Mouse (Mus musculus) kidney, embryonic 16.5 days (tissue): ENCODE data around the gene Crebbp. TPM values are rescaled to one million over a fixed set of nuclear protein-coding genes. Genes with fewer than 3 reads are reported as not detected.

Source experiments
- ATAC-seq: fragments of 200-750 bp; cut with Nextera tagmentation; 2 replicates; pipeline ENCODE4 v1.8.0; 2017; ENCODE audit warnings: moderate TSS enrichment; ENCODE audit not compliant: low FRiP score, low TSS enrichment
- H3K27ac ChIP-seq: fragments of 300-500 bp; sonication (generic); 2 replicates; pipeline ENCODE4 v1.5.1; 2014; ENCODE audit warnings: low read length
- H3K27me3 ChIP-seq: fragments of 300-500 bp; sonication (generic); 2 replicates; pipeline ENCODE4 v1.6.1; 2014; ENCODE audit warnings: low read length, control low read depth, mixed read lengths; ENCODE audit not compliant: insufficient read depth
- H3K36me3 ChIP-seq: fragments of 300-500 bp; sonication (generic); 2 replicates; pipeline ENCODE4 v1.6.1; 2014; ENCODE audit warnings: low read length, control low read depth, mixed read lengths; ENCODE audit not compliant: insufficient read depth
- H3K4me1 ChIP-seq: fragments of 300-500 bp; sonication (generic); 2 replicates; pipeline ENCODE4 v1.6.1; 2014; ENCODE audit warnings: low read length, control low read depth, mixed read lengths; ENCODE audit not compliant: insufficient read depth
- H3K4me2 ChIP-seq: fragments of 300-500 bp; sonication (generic); replicated peaks from 2 replicates; pipeline ENCODE4 v1.6.1; 2014; ENCODE audit warnings: low read depth, low read length
- H3K4me3 ChIP-seq: fragments of 300-500 bp; sonication (generic); 2 replicates; pipeline ENCODE4 v1.5.1; 2014; ENCODE audit warnings: mild to moderate bottlenecking, low read length
- H3K9ac ChIP-seq: fragments of 300-500 bp; sonication (generic); replicated peaks from 2 replicates; pipeline ENCODE4 v1.6.1; 2014; ENCODE audit warnings: low read length
- H3K9me3 ChIP-seq: fragments of 300-500 bp; sonication (generic); 2 replicates; pipeline ENCODE4 v1.6.1; 2016; ENCODE audit warnings: low read length, control low read depth
- WGBS: fragments of 180-500 bp; shearing (Covaris S2); extraction: QIAGEN DNeasy Blood & Tissue Kit; methylation state at CpG from one replicate; pipeline ENCODE4 v1.1.7; 2014; 5-methylcytosine and 5-hydroxymethylcytosine counted together
- polyA plus RNA-seq: library from polyadenylated mRNA; unstranded; fragments of >200 nt; fragmentation: Nextera tagmentation; extraction: Ambion mirVana; gene quantifications from 2 replicates; pipeline ENCODE4 v1.2.1, GENCODE M21; 2015

Gene Crebbp
- polyA plus RNA-seq, 1 experiment from 2014 or later = 31.2 TPM

DNA sequence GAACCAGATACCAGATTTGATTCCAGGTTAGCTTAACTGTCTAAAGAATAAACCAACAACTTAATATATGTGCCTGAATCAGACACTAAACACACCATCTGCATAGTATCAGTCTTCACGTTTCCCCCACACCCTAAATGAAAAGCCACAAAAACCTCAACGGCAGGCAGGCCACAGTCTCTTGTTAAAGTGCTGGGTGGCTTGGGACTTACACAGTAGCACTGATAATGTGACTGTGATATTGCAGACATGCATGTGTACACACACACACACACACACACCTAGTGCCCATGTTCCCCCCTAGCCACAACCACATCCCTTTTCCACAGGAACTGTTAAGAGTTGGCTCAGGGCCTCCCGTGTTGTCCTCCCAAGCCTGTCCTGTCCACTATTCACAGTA is 139.0 kb downstream of the Crebbp start:
- ATAC-seq = no peak
- Histone ChIP-seq H3K9ac (no peak overlapping the region), H3K4me2 (no peak overlapping the region), H3K4me1 (peaks cover 26% of the 10 kb centered on the region), H3K36me3 (no peaks in the 10 kb centered on the region), H3K9me3 (no peaks in the 10 kb centered on the region), H3K27me3 (no peaks in the 10 kb centered on the region), H3K4me3 (no peak overlapping the region), H3K27ac (no peak overlapping the region)
- WGBS = 84% methylated on average over 3 of the region's 3 CpGs

DNA sequence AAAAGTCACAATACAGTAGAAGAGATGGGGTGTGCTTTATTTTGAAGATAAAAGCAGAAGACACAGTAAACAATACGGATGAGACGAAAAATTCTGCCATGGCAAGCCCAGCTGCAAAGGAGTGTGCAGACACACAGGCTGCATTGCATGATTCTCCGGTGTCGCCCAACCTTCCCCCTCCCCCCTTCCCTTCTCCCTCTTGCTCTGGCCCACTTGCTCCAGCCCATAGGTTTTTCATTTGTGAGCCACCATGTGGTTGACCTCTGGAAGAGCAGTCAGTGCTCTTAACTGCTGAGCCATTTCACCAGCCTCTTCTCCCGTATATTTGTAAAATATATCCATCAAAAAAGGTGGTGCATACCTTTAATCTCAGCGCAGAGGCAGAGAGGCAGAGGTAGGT is 139.5 kb downstream of the Crebbp start:
- Histone ChIP-seq H3K9ac (no peak overlapping the region), H3K4me3 (no peak overlapping the region), H3K9me3 (no peaks in the 10 kb centered on the region), H3K36me3 (no peaks in the 10 kb centered on the region), H3K4me1 (peaks cover 26% of the 10 kb centered on the region), H3K4me2 (no peak overlapping the region), H3K27ac (no peak overlapping the region), H3K27me3 (no peaks in the 10 kb centered on the region)
- 46% methylated on average over 6 of the region's 6 CpGs for WGBS
- no peak for ATAC-seq

DNA sequence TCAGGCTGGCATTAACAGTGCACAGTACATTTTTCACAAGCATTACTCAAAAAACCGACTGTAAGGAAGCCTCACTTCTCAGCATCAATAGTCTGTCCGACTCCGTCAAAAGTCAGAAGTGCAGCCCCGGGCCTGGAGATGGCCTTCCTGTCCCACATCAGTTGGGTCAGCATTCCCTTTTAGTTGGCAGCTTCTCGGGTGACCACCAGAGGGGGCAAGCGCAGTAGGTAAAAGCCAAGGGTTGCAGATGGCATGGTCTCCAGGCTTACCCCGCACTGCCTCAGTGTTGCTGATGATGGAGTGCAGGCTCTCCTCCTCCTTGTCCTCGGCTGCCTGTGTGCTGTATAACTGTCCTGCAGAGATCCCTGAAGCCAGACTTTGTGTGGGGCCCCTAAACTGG is 145.2 kb downstream of the Crebbp start:
- WGBS = 47% methylated on average over 8 of the region's 8 CpGs
- no peaks in the 10 kb centered on the region for H3K4me1 ChIP-seq
- H3K27me3 ChIP-seq = no peaks in the 10 kb centered on the region
- no peak overlapping the region for H3K27ac ChIP-seq
- H3K36me3 ChIP-seq = peaks cover 41% of the 10 kb centered on the region
- no peak overlapping the region for H3K4me2 ChIP-seq
- ATAC-seq = peak; percentile 70; the same call in 1 of the 2 replicates
- no peak overlapping the region for H3K9ac ChIP-seq
- no peaks in the 10 kb centered on the region for H3K9me3 ChIP-seq
- no peak overlapping the region for H3K4me3 ChIP-seq

DNA sequence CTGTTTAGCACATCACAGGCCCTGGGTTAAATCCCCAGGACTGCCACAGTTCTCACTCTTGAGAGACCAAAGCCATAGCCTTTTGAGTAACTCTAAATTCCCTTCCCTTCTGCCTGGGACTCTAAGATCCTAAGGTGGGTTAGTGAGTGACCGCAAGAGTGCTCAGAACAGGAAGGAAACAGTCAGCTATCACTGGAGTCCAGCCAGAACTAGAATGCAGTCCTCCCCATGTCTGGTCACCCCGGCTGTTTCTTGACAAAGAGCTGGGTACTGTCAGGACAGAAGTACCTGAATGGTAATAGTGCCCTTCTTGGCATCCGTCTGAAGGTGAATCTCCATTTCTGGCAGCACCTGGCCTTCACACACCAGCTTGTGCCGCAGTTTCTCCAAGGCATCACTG is 148.9 kb downstream of the Crebbp start:
- Histone ChIP-seq H3K4me1 (no peaks in the 10 kb centered on the region), H3K27ac (no peak overlapping the region), H3K4me3 (no peak overlapping the region), H3K36me3 (peaks cover 72% of the 10 kb centered on the region), H3K9me3 (no peaks in the 10 kb centered on the region), H3K9ac (no peak overlapping the region), H3K4me2 (no peak overlapping the region), H3K27me3 (no peaks in the 10 kb centered on the region)
- ATAC-seq = no peak
- 92% methylated on average over 4 of the region's 4 CpGs for WGBS

DNA sequence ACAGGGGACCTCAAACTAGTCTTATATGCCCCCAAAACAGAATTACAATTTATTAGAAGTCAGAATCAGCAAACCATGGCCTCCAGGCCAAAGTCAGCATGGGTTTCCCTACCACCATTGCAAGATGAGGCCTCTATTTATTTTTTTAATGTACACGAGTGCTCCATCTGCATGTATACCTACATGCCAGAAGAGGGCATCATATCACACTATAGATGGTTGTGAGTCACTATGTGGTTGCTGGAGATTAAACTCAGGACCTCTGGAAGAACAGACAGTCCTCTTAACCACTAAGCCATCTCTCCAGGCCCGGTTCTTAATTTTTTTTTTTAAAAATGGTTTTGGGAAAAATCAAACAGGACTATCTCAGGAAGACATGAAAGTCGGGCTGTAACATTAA is 160.0 kb downstream of the Crebbp start:
- no peaks in the 10 kb centered on the region for H3K9me3 ChIP-seq
- H3K4me1 ChIP-seq = no peaks in the 10 kb centered on the region
- H3K4me2 ChIP-seq = no peak overlapping the region
- no peak for ATAC-seq
- no peaks in the 10 kb centered on the region for H3K27me3 ChIP-seq
- H3K4me3 ChIP-seq = no peak overlapping the region
- no peak overlapping the region for H3K27ac ChIP-seq
- no peak overlapping the region for H3K9ac ChIP-seq
- peaks cover 75% of the 10 kb centered on the region for H3K36me3 ChIP-seq
- 86% methylated on average over 3 of the region's 3 CpGs for WGBS

DNA sequence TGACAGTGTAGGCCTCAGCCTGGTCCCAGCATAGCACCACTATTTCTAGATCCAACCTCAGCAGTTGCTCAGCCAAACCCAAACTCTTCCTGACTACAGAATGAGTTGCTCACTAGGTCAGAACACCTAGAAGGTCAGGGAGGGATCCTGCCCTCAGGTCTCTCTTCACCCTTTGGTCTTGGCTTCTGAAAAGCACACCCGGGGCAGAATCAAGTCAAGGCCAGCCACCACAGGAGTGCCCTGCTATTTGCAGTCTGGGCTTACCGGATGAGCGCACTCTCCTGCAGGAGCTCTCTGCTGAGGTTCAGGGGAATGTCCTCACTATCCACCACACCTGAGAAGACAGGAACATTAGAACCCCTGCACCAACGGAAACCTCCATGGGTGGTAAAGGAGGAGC is 161.2 kb downstream of the Crebbp start:
- Histone ChIP-seq H3K27me3 (no peaks in the 10 kb centered on the region), H3K4me2 (no peak overlapping the region), H3K4me3 (no peak overlapping the region), H3K36me3 (peaks cover 67% of the 10 kb centered on the region), H3K9ac (no peak overlapping the region), H3K27ac (no peak overlapping the region), H3K9me3 (no peaks in the 10 kb centered on the region), H3K4me1 (no peaks in the 10 kb centered on the region)
- no peak for ATAC-seq
- 92% methylated on average over 4 of the region's 4 CpGs for WGBS

DNA sequence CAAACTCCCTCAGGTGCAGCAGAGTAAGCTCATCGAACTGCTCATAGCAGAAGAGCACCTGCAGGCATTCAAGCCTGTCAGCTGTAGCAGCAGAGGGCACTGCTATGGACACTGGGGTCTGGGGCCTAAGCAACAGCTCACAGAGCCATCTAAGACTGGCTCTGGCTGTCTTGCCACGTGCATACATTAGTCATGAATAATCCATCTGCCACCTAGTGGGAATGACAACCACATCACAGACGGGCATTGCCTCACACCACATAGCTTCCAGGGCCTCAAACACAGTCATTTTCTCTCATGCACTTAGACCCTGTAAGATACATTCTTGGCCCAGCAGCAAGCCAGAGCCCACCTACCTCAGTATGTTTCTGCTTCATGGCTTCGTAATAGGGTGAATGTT is 168.3 kb downstream of the Crebbp start:
- Histone ChIP-seq H3K4me2 (no peak overlapping the region), H3K27ac (no peak overlapping the region), H3K9me3 (no peaks in the 10 kb centered on the region), H3K27me3 (no peaks in the 10 kb centered on the region), H3K4me3 (no peak overlapping the region), H3K4me1 (no peaks in the 10 kb centered on the region), H3K9ac (no peak overlapping the region), H3K36me3 (peaks cover 62% of the 10 kb centered on the region)
- 0 out of 2 replicates have a peak, but pooled peaks have one; percentile 51 for ATAC-seq
- 85% methylated on average over 4 of the region's 4 CpGs for WGBS

DNA sequence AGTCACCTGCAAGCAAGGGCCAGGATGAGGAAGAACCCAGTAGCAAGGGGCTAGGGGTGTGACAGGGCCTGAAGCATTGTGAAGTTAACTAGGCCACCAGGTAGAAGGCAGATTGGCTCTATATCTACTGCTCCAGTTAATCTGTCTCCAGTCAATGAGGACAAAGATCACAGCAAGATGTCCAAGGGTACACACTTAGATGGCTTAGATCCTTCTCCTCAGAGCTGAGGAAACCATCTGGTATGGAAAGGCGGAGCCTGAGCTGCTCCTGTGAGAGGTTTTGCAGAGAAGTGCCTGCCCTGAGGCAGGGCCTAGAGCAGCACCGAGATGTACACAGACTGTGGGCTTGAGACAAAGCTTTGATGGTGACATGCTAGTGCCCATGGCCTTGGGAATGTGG is 169.7 kb downstream of the Crebbp start:
- Histone ChIP-seq H3K4me2 (no peak overlapping the region), H3K36me3 (peaks cover 63% of the 10 kb centered on the region), H3K4me3 (no peak overlapping the region), H3K27me3 (no peaks in the 10 kb centered on the region), H3K9ac (no peak overlapping the region), H3K9me3 (no peaks in the 10 kb centered on the region), H3K27ac (no peak overlapping the region), H3K4me1 (no peaks in the 10 kb centered on the region)
- WGBS = 100% methylated on average over 2 of the region's 2 CpGs
- ATAC-seq = no peak

DNA sequence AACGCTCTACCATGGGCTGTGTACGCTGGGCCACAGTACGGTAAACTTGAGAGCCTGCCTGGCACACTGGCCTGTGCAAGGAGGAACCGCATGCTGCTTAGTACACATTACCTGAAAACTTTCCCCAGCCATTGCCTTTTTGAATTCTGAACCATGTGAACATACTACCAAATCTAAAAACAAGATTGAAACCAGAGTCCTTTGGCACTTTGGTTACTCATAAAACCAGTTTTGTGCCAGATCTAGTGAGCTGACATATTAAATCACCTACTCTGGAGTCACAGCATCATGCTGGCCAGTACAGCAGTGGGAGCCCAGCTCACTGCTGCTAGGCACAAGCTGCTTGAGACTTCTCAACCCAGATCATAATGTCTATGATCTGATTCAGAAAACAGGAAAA is 172.2 kb downstream of the Crebbp start:
- H3K4me2 ChIP-seq = no peak overlapping the region
- 99% methylated on average over 4 of the region's 4 CpGs for WGBS
- no peaks in the 10 kb centered on the region for H3K9me3 ChIP-seq
- H3K27ac ChIP-seq = no peak overlapping the region
- H3K9ac ChIP-seq = no peak overlapping the region
- H3K27me3 ChIP-seq = no peaks in the 10 kb centered on the region
- H3K4me1 ChIP-seq = no peaks in the 10 kb centered on the region
- no peak for ATAC-seq
- H3K36me3 ChIP-seq = peaks cover 76% of the 10 kb centered on the region
- no peak overlapping the region for H3K4me3 ChIP-seq

DNA sequence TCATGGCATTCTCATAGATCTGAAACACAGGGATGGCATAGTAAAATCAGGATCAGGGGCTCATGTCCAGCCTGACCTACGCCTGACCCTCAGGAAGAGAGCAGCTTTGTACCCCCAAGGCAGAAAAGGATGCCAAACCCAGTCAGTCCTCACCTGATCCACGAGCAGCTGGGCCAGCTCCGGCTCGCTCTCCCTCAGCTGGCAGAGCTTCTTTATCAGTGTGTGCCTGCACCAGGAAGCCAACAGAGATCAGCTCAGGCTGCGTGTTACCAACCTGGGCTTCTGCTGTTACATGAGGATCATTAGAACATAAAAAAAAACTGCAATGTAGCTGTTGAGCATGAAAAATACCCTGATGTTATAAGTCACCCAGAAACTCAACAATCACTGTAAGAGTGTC is 173.6 kb downstream of the Crebbp start:
- no peak for ATAC-seq
- no peaks in the 10 kb centered on the region for H3K4me1 ChIP-seq
- no peak overlapping the region for H3K27ac ChIP-seq
- peaks cover 69% of the 10 kb centered on the region for H3K36me3 ChIP-seq
- no peaks in the 10 kb centered on the region for H3K9me3 ChIP-seq
- no peaks in the 10 kb centered on the region for H3K27me3 ChIP-seq
- 87% methylated on average over 5 of the region's 5 CpGs for WGBS
- no peak overlapping the region for H3K4me2 ChIP-seq
- no peak overlapping the region for H3K9ac ChIP-seq
- H3K4me3 ChIP-seq = no peak overlapping the region

DNA sequence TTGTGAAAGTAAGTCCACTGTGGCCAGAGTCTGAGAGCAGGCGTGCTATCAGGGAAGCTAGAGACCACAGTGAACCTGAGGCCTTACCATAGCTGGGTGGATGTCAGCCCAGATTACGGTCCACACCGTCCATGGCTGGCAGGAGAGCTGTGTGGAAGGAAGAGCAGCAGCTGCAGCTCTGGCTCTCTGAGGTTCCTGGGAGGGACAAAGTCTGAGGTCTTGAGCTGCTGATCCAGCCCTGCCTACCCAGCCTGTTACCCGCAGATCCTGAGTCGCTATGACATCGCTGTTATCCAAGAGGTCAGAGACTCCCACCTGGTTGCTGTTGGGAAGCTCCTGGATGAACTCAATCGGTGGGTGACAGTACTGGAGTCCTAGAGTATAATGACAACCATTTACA is 176.1 kb downstream of the Crebbp start:
- Histone ChIP-seq H3K27ac (no peak overlapping the region), H3K36me3 (peaks cover 50% of the 10 kb centered on the region), H3K4me1 (peaks cover 6% of the 10 kb centered on the region; the same call in 1 of the 2 replicates), H3K27me3 (no peaks in the 10 kb centered on the region), H3K4me2 (no peak overlapping the region), H3K9ac (no peak overlapping the region), H3K4me3 (no peak overlapping the region), H3K9me3 (no peaks in the 10 kb centered on the region)
- ATAC-seq = no peak
- WGBS = 94% methylated on average over 7 of the region's 7 CpGs
